Mouse (Mus musculus) brown adipose tissue, adult 24 weeks (tissue): ENCODE measurements around the gene Chpf. TPM values are rescaled to one million over a fixed set of nuclear protein-coding genes. Genes with fewer than 3 reads are reported as not detected.

Source experiments
- H3K27ac ChIP-seq: fragments of 200-500 bp; replicated peaks from 2 replicates; pipeline ENCODE4 v1.5.1; 2012; ENCODE audit warnings: low read depth, mild to moderate bottlenecking, low read length
- H3K4me1 ChIP-seq: fragments of 200-500 bp; 2 replicates; pipeline ENCODE4 v1.6.1; 2012; ENCODE audit warnings: low read length, mixed read lengths; ENCODE audit not compliant: control insufficient read depth, insufficient read depth, insufficient read length
- H3K4me3 ChIP-seq: fragments of 200-500 bp; 2 replicates; pipeline ENCODE4 v1.5.1; 2012; ENCODE audit warnings: low read depth, mild to moderate bottlenecking, low read length, moderate library complexity; ENCODE audit not compliant: insufficient read depth
- polyA plus RNA-seq: library from polyadenylated mRNA; stranded (reverse); fragments of >200 nt; gene quantifications from 2 replicates; pipeline ENCODE4 v1.2.4, GENCODE M21; 2012; ENCODE audit not compliant: missing spikeins, insufficient read depth, insufficient read length

Chpf gene
- polyA plus RNA-seq, 1 experiment, result 5.8 TPM

- H3K27ac ChIP-seq, result no peak overlapping the region
- peak overlapping the region; percentile 55 for H3K4me3 ChIP-seq
- H3K4me1 ChIP-seq, result no peaks in the 10 kb centered on the region
These were observed 26.2 kb upstream of the Chpf start for GRCm38 (mm10) chr1:75505159-75505955.

GRCm38 (mm10) chr1:75504256-75505045 lies 25.3 kb upstream of the Chpf start:
- Histone ChIP-seq H3K4me3 (no peak overlapping the region), H3K27ac (no peak overlapping the region)

GRCm38 (mm10) chr1:75503651-75503980 lies 24.5 kb upstream of the Chpf start:
- H3K27ac ChIP-seq, result no peak overlapping the region
- H3K4me1 ChIP-seq, result no peaks in the 10 kb centered on the region
- H3K4me3 ChIP-seq, result no peak overlapping the region

More at GRCm38 (mm10) chr1:75504256-75505045, 25.3 kb upstream of the Chpf start:
- no peaks in the 10 kb centered on the region for H3K4me1 ChIP-seq

GRCm38 (mm10) chr1:75502945-75503650 lies 24.0 kb upstream of the Chpf start:
- H3K27ac ChIP-seq, result no peak overlapping the region
- no peak overlapping the region for H3K4me3 ChIP-seq
- no peaks in the 10 kb centered on the region for H3K4me1 ChIP-seq

GRCm38 (mm10) chr1:75501905-75502304 lies 22.8 kb upstream of the Chpf start:
- Histone ChIP-seq H3K27ac (no peak overlapping the region), H3K4me3 (no peak overlapping the region), H3K4me1 (no peaks in the 10 kb centered on the region)

- Histone ChIP-seq H3K4me1 (no peaks in the 10 kb centered on the region), H3K27ac (no peak overlapping the region), H3K4me3 (no peak overlapping the region)
These were observed 20.3 kb upstream of the Chpf start for GRCm38 (mm10) chr1:75499441-75499840.

- no peak overlapping the region for H3K4me3 ChIP-seq
- H3K4me1 ChIP-seq, result no peaks in the 10 kb centered on the region
These were observed 19.8 kb upstream of the Chpf start for GRCm38 (mm10) chr1:75498897-75499296.

GRCm38 (mm10) chr1:75494878-75495548 lies 15.9 kb upstream of the Chpf start:
- H3K4me3 ChIP-seq, result no peak overlapping the region
- no peak overlapping the region for H3K27ac ChIP-seq
- no peaks in the 10 kb centered on the region for H3K4me1 ChIP-seq

More at GRCm38 (mm10) chr1:75498897-75499296, 19.8 kb upstream of the Chpf start:
- no peak overlapping the region for H3K27ac ChIP-seq

- no peak overlapping the region for H3K27ac ChIP-seq
- H3K4me3 ChIP-seq, result no peak overlapping the region
These were observed 13.6 kb upstream of the Chpf start for GRCm38 (mm10) chr1:75492579-75493170.

GRCm38 (mm10) chr1:75490785-75491551 lies 11.9 kb upstream of the Chpf start:
- Histone ChIP-seq H3K4me3 (no peak overlapping the region), H3K27ac (no peak overlapping the region), H3K4me1 (no peaks in the 10 kb centered on the region)

More at GRCm38 (mm10) chr1:75492579-75493170, 13.6 kb upstream of the Chpf start:
- H3K4me1 ChIP-seq, result no peaks in the 10 kb centered on the region

GRCm38 (mm10) chr1:75487405-75488161 lies 8.5 kb upstream of the Chpf start:
- Histone ChIP-seq H3K27ac (no peak overlapping the region), H3K4me3 (peak overlapping the region; percentile 60), H3K4me1 (no peaks in the 10 kb centered on the region)

- H3K4me3 ChIP-seq, result peak overlapping the region; percentile 60
- no peak overlapping the region for H3K27ac ChIP-seq
- no peaks in the 10 kb centered on the region for H3K4me1 ChIP-seq
These were observed 7.9 kb upstream of the Chpf start for GRCm38 (mm10) chr1:75487040-75487404.

GRCm38 (mm10) chr1:75486561-75486960 lies 7.5 kb upstream of the Chpf start:
- Histone ChIP-seq H3K4me3 (no peak overlapping the region), H3K27ac (no peak overlapping the region), H3K4me1 (no peaks in the 10 kb centered on the region)
